ENCODE assay signal across 8 mouse cellular contexts in the genomic region with DNA sequence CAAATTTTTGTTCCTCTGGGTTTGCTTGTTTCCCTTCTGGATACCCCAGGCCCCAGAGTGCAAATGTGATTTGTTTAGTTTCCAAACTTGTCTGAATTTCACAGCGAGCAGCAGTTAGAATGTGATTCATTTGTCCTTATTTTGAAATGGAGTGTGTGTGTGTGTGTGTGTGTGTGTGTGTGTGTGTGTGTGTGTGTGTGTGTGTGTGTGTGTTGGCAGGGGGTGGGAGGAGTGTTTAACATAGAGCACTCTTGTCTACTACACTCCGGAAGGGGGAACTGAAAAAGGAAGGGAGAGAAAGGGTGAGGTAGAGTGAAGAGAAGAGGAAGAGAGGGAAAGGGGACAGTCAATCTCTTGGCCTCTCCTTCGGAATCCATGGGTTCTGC. TPM values are rescaled to one million over a fixed set of nuclear protein-coding genes. Genes with fewer than 3 reads are reported as not detected.
DNase-seq lines count a peak whose midpoint lies in the region; ATAC-seq lines count a peak whose summit lies in the region.

No protein-coding gene starts in this region.

- H3K4me2 ChIP-seq in heart, embryonic 12.5 days = peak overlapping the region; percentile 96

- ATAC-seq in heart, embryonic 12.5 days (ENCODE audit: insufficient number of reproducible peaks, low FRiP score) = no peak
- peak; percentile 58 for ATAC-seq in granulocyte monocyte progenitor cell, adult 5-6 weeks (replicated peaks; ENCODE audit: poor library complexity, severe bottlenecking)
- no peak for ATAC-seq in cerebellum, adult (ENCODE audit: insufficient number of reproducible peaks, low FRiP score, low TSS enrichment)

- intact Hi-C loops in heart, postnatal 14 days (cut with DNase I) = loop anchor here (5.0 kb wide), 1 partner anchor 38 kb away; a partner anchor contains a TSS

- H3K4me1 ChIP-seq in heart, embryonic 12.5 days (replicated peaks) = peaks cover 8% of the 10 kb centered on the region; the same call in 1 of the 2 replicates
- H3K4me1 ChIP-seq in midbrain, embryonic 10.5 days = peaks cover 32% of the 10 kb centered on the region

- H3K4me3 ChIP-seq in heart, embryonic 12.5 days = peak overlapping the region; percentile 56
- peak overlapping the region; percentile 71 for H3K4me3 ChIP-seq in midbrain, embryonic 10.5 days

- H3K27ac ChIP-seq in heart, embryonic 12.5 days (ENCODE audit: poor library complexity, severe bottlenecking) = no peak overlapping the region
- peak overlapping the region; percentile 84 for H3K27ac ChIP-seq in midbrain, embryonic 10.5 days (replicated peaks)

- H3K9ac ChIP-seq in heart, embryonic 12.5 days = peak overlapping the region; percentile 69; the same call in 1 of the 2 replicates

- H3K36me3 ChIP-seq in heart, embryonic 12.5 days = peaks cover 3% of the 10 kb centered on the region; the same call in 1 of the 2 replicates
- H3K36me3 ChIP-seq in midbrain, embryonic 10.5 days = no peaks in the 10 kb centered on the region

- no peaks in the 10 kb centered on the region for H3K27me3 ChIP-seq in heart, embryonic 12.5 days (replicated peaks)
- H3K27me3 ChIP-seq in midbrain, embryonic 10.5 days (ENCODE audit: low read depth, poor library complexity, severe bottlenecking) = no peaks in the 10 kb centered on the region

- 35% methylated on average over 3 of the region's 3 CpGs for WGBS in heart, embryonic 12.5 days
- 27% methylated on average over 3 of the region's 3 CpGs for WGBS in midbrain, embryonic 10.5 days

- no peak for DNase-seq in heart, postnatal 14 days
- DNase-seq in NIH3T3 (ENCODE audit: low read depth) = peak; percentile 35
- DNase-seq in midbrain, embryonic 10.5 days (ENCODE audit: low spot score) = no peak
- DNase-seq in cerebellum, postnatal 36 days = no peak
- no peak for DNase-seq in retina, embryonic 14.5 days (ENCODE audit: low spot score)

- no peaks in the 10 kb centered on the region for H3K9me3 ChIP-seq in heart, embryonic 12.5 days (replicated peaks)
- no peaks in the 10 kb centered on the region for H3K9me3 ChIP-seq in midbrain, embryonic 10.5 days (replicated peaks)

RNA-seq across cellular contexts. Expression of a gene that starts 1.1 kb away (rescaled TPM):
- 0.47 and 0.85 TPM in 2 replicates for polyA plus RNA-seq in heart, embryonic 12.5 days (2016; fragmentation: Nextera tagmentation; extraction: Ambion mirVana)
- total RNA-seq in heart, postnatal 14 days (2021) = under 1 TPM; 0.88 to 0.93 TPM
- 0.30 and 0.83 TPM in 2 replicates for total RNA-seq in granulocyte monocyte progenitor cell, adult 5-6 weeks (2014; fragmentation: Nextera tagmentation)
- total RNA-seq in granulocyte monocyte progenitor cell, adult 5-6 weeks (2017) = 0.26 and 0.88 TPM in 2 replicates
- 2.4 and 2.5 TPM in 2 replicates for polyA plus RNA-seq in midbrain, embryonic 10.5 days (2016; fragmentation: Nextera tagmentation; extraction: Ambion mirVana)

RNA-seq across cellular contexts. Expression of a gene that starts 36.1 kb away (rescaled TPM):
- 27.6 and 31.0 TPM in 2 replicates for polyA plus RNA-seq in heart, embryonic 12.5 days (2016; fragmentation: Nextera tagmentation; extraction: Ambion mirVana)
- 10 to 100 TPM; 22.9 TPM for total RNA-seq in heart, postnatal 14 days (2021)
- total RNA-seq in granulocyte monocyte progenitor cell, adult 5-6 weeks (2014; fragmentation: Nextera tagmentation) = 49.3 and 60.3 TPM in 2 replicates
- total RNA-seq in granulocyte monocyte progenitor cell, adult 5-6 weeks (2017) = 64.4 and 64.8 TPM in 2 replicates
- polyA plus RNA-seq in midbrain, embryonic 10.5 days (2016; fragmentation: Nextera tagmentation; extraction: Ambion mirVana) = 40.6 and 42.1 TPM in 2 replicates
